Mouse (Mus musculus) layer of hippocampus, adult 9-10 months (tissue): ENCODE measurements around the gene Trim80.
"Not testable (repeated sequence)": the region's sequence is repeated elsewhere in the genome, so short reads cannot be mapped to it uniquely, and the experiment has no call there.

Experiments used
- DNase-seq: peaks from one replicate; pipeline ENCODE4 v3.0.0; 2022; ENCODE audit warnings: low spot score

Gene Trim80

GRCm38 (mm10) chr11:115429307-115429706, 11.0 kb upstream of the Trim80 start:
- no peak for DNase-seq

GRCm38 (mm10) chr11:115430561-115430960, 9.8 kb upstream of the Trim80 start:
- DNase-seq: no peak

DNA sequence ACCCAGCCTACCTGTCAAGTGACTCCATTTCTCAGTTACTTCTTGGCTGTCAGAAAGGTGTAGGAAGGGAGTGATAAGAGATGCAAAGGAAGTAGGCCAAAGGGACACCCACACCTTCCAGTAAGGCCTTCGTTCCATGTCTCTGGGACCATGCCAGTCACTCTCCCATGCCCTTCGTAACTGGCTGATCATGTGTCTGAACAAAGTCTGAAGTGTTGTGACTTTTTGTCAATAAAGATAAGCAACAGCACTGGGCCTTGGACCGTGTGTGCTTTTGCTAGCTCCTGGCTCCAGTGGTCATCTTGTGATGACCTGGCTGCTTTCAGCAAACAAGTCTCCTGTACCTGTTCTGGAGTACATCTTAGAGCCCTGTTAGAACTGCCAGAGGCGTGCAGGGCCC, 7.5 kb upstream of the Trim80 start:
- no peak for DNase-seq

- no peak for DNase-seq
Measured at GRCm38 (mm10) chr11:115433342-115433741, 7.0 kb upstream of the Trim80 start.

- DNase-seq: no peak
Measured at GRCm38 (mm10) chr11:115435596-115436337, 4.6 kb upstream of the Trim80 start.

DNA sequence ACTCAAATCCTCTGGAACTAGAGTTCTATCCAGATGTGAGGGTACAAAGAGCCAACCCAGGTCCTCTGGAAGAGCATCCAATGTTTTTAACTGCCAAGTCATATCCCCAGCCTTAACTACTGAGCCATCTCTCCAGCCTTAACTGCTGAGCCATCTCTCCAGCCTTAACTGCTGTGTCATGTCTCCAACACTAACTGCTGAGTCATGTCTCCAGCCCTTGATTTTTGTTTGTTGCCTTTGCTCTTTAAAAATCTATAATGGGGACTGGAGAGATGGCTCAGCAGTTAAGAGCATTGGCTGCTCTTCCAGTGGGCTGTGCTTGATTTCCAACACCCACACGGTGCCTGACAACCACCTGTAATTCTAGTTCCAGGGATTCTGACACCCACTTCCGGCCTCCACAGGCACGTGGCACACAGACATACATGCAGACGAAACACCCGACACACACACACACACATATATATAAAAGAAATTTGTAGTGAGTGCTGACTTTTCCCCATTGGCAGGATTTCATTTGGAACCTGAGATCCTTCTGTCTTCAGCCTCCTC, 2.7 kb upstream of the Trim80 start:
- no peak for DNase-seq

GRCm38 (mm10) chr11:115439326-115439725, 1.0 kb upstream of the Trim80 start:
- DNase-seq: no peak

GRCm38 (mm10) chr11:115441417-115441816, 1.1 kb downstream of the Trim80 start:
- DNase-seq: no peak

- DNase-seq: no peak
Measured at GRCm38 (mm10) chr11:115446906-115447305, 6.6 kb downstream of the Trim80 start.

DNA sequence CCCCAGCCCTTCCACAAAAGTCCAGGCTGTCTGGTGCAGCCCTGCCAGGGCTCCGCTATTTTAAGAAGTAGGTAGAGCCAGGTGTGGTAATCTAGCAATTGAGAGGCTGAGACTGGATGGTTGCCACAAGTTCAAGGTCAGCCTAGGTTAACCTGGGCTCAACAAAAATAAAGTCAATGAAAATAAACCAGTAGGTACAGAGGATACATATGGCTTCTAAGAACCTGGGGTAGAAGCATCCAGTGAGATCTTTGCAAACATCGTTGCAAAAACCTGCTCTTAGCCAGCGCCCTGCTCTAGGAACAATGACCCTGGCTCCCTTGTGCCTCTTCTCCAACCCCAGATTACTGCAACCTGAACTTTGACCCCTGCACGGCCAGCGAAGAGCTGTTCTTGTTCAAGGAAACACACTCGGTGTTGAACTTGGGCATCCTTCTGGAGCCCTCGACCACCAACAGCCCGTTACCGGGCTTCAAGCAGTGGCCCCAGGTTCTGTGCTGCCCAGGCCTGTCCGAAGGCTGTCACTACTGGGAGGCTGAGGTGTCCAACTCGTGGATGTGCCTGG, 7.1 kb downstream of the Trim80 start:
- DNase-seq: no peak

DNA sequence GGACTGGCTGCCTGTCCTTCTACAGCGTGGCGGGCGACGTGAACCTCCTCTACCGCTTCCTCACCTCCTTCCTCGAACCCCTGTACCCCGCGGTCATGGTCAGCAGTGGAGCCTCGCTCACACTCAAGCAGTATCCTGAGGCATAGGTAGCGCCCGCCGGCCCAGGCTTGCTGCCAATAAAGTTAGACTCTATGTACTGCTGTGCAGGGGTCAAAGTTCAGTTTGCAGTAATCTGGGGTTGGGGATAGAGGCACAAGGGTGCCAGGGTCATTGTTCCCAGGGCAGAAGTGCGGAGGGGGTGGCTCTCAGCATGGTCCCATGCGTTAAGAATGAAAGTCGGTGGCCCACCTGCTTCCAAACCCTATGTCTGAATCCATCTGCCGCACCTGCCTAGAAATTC, 7.7 kb downstream of the Trim80 start:
- no peak for DNase-seq

DNA sequence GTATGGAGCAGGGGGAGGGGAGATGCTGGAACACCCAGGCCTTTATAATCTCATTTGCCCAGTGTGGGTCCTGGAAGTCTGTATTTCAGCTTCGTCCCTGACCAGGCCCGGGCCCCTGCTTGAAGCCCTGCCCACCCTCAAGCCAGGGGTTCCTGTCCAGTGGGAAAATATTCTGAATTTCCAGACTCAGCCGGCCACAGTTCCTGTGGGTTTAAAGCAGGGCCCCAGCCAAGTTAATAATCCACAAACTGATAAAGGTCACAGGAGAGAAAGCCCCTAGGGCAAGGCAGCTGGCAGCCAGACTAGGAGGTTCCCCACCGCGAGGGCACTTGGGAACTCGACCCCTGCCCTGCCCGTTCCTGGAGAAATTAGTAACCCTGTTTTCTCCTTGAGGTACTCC, 8.7 kb downstream of the Trim80 start:
- no peak for DNase-seq

DNA sequence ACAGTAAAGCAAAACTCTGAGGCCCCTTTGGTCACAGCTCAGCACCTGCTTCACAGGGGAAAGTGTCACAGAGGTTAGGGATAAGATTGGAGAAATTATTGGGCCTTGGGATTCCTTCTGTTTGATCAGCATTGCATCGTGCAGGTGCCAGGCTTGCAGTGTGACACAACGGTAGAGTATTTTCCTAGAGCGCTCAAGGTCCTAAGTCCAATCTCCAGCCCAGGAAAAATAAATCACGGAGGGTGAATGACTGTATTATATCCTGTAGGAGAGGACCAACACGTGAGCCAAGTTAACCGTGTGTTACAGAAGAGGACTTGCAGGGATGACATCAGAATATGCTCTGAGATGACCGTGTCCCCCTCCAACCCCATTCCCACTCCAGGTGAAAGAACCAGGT, 9.8 kb downstream of the Trim80 start:
- no peak for DNase-seq

GRCm38 (mm10) chr11:115451781-115452241, 11.5 kb downstream of the Trim80 start:
- DNase-seq: no peak

DNA sequence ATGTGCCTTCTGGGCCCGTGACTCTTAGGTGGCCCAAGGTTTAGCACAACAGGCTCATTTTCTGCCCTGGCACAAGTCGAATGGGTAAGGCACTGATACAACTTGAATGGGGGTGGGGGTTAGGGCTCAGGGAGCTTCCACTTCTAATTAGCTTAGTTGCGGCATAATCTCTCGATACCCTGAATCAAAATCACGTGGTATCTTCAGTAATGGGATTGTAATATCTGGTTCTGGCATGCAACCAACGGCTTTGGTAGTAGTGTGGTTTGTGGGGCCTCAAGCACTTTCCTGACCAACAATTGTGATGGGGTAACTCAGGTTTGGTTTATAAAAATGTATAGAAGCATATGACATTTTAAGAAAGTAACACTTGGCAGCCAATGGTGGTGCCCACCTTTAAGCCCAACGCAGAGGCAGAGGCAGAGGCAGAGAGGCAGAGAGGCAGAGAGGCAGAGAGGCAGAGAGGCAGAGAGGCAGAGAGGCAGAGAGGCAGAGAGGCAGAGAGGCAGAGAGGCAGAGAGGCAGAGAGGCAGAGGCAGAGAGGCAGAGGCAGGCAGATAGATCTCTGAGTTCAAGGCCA, 12.0 kb downstream of the Trim80 start:
- DNase-seq: no peak

GRCm38 (mm10) chr11:115453306-115453705, 13.0 kb downstream of the Trim80 start:
- DNase-seq: no peak

DNA sequence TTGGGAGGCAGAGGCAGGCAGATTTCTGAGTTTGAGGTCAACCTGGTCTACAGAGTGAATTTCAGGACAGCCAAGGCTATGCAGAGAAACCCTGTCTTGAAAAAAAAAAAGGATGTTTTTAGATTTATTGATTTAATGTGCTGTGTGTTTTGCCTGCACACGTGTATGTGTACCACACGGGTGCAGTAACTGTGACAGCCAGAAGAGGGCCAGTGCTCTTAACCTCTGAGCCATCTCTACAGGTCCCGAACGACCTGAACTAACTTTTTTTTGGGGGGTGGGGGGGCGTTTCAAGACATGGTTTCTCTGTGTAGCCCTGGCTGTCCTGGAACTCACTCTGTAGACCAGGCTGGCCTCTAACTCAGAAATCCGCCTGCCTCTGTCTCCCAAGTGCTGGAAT, 14.5 kb downstream of the Trim80 start:
- not testable (repeated sequence) for DNase-seq

GRCm38 (mm10) chr11:115455619-115456018, 15.3 kb downstream of the Trim80 start:
- no peak for DNase-seq

- no peak for DNase-seq
Measured at GRCm38 (mm10) chr11:115456182-115456581, 15.8 kb downstream of the Trim80 start.

GRCm38 (mm10) chr11:115457405-115457804, 17.1 kb downstream of the Trim80 start:
- no peak for DNase-seq

DNA sequence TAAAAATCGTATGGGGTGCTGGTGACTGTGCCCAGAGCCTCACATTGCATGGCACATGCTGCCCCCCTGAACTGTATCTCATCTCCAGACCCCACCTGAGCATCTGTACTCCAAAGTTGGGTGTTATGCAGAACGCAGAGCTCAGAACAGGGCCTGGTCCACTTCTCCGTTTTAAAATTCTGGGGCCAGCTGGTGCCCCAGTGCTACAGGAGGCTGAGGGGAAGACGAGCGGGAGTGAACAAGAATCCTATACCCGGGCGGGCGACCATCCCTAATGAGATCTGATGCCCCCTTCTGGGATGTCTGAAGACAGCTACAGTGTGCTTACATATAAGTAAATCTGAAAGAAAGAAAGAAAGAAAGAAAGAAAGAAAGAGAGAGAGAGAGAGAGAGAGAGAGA, 20.6 kb downstream of the Trim80 start:
- no peak for DNase-seq

DNA sequence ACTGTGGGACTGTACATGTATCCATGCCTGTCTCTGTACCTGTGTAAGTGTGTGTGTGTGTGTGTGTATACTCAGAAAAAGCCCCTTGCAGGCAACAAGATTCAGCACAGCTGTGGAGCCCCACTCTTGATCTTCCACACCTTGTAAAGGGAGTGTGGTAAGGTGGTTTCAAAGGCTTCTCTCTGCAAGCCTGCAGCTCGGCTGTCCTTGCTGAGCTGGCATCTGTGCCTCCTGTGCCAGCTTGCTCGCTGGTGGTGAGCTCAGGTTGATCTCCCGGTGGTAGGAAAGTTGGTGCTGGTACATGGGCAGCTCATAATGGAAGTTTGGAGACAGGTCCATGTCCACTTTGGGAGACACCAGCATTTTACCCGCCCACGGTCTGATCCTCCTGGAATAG, 21.5 kb downstream of the Trim80 start:
- no peak for DNase-seq

GRCm38 (mm10) chr11:115462243-115462891, 22.0 kb downstream of the Trim80 start, which contains the start of gene Slc16a5:
TSS of gene Slc16a5 (plus strand) at chr11:115462474.
- DNase-seq: no peak
